Mouse (Mus musculus): ENCODE results near the gene Mms19. TPM values are rescaled to one million over a fixed set of nuclear protein-coding genes. Genes with fewer than 3 reads are reported as not detected.
"Not testable (repeated sequence)": the region's sequence is repeated elsewhere in the genome, so short reads cannot be mapped to it uniquely, and the experiment has no call there.

The Mms19 gene
- polyA plus RNA-seq, 1 experiment: 83.9 TPM

GRCm38 (mm10) chr19:41916853-41917252 lies 64.1 kb downstream of the Mms19 start:
- Histone ChIP-seq H3K4me1 (ENCODE audit: control insufficient read depth, insufficient read depth, low read length) (no peaks in the 10 kb centered on the region), H3K4me3 (ENCODE audit: low read depth, low read length) (no peak overlapping the region), H3K36me3 (ENCODE audit: control insufficient read depth, insufficient read depth, low read length, poor library complexity, severe bottlenecking) (peaks cover 50% of the 10 kb centered on the region), H3K9ac (ENCODE audit: low read depth, poor library complexity, severe bottlenecking) (no peak overlapping the region), H3K27ac (ENCODE audit: insufficient read depth, low read length) (no peak overlapping the region), H3K27me3 (ENCODE audit: control insufficient read depth, insufficient read depth, low read length, poor library complexity, severe bottlenecking) (no peaks in the 10 kb centered on the region), H3K9me3 (replicated peaks; ENCODE audit: control insufficient read depth, insufficient read depth, low read length, poor library complexity, severe bottlenecking) (no peaks in the 10 kb centered on the region)
- TF ChIP-seq POLR2A (IDR thresholded peaks at IDR 0.05; ENCODE audit: insufficient read depth, low read length) (no peak), EP300 (IDR thresholded peaks at IDR 0.05; ENCODE audit: insufficient read depth, low read depth, low read length) (no peak), CTCF (IDR thresholded peaks at IDR 0.05; ENCODE audit: low read depth, low read length) (no peak)

GRCm38 (mm10) chr19:41915294-41915693 lies 65.7 kb downstream of the Mms19 start:
- Histone ChIP-seq H3K27me3 (ENCODE audit: control insufficient read depth, insufficient read depth, low read length, poor library complexity, severe bottlenecking) (no peaks in the 10 kb centered on the region), H3K27ac (ENCODE audit: insufficient read depth, low read length) (no peak overlapping the region), H3K9ac (ENCODE audit: low read depth, poor library complexity, severe bottlenecking) (no peak overlapping the region), H3K36me3 (ENCODE audit: control insufficient read depth, insufficient read depth, low read length, poor library complexity, severe bottlenecking) (peaks cover 50% of the 10 kb centered on the region), H3K9me3 (replicated peaks; ENCODE audit: control insufficient read depth, insufficient read depth, low read length, poor library complexity, severe bottlenecking) (no peaks in the 10 kb centered on the region), H3K4me1 (ENCODE audit: control insufficient read depth, insufficient read depth, low read length) (no peaks in the 10 kb centered on the region), H3K4me3 (ENCODE audit: low read depth, low read length) (no peak overlapping the region)
- TF ChIP-seq POLR2A (IDR thresholded peaks at IDR 0.05; ENCODE audit: insufficient read depth, low read length) (no peak), CTCF (IDR thresholded peaks at IDR 0.05; ENCODE audit: low read depth, low read length) (no peak), EP300 (IDR thresholded peaks at IDR 0.05; ENCODE audit: insufficient read depth, low read depth, low read length) (no peak)

- H3K36me3 ChIP-seq (ENCODE audit: control insufficient read depth, insufficient read depth, low read length, poor library complexity, severe bottlenecking): peaks cover 45% of the 10 kb centered on the region
Measured at GRCm38 (mm10) chr19:41914592-41914882, 66.4 kb downstream of the Mms19 start.

GRCm38 (mm10) chr19:41913774-41914591 lies 67.0 kb downstream of the Mms19 start:
- H3K9ac ChIP-seq (ENCODE audit: low read depth, poor library complexity, severe bottlenecking): peak overlapping the region; percentile 90
- peaks cover 40% of the 10 kb centered on the region for H3K36me3 ChIP-seq (ENCODE audit: control insufficient read depth, insufficient read depth, low read length, poor library complexity, severe bottlenecking)
- TF ChIP-seq EP300 (IDR thresholded peaks at IDR 0.05; ENCODE audit: insufficient read depth, low read depth, low read length) (no peak), CTCF (IDR thresholded peaks at IDR 0.05; ENCODE audit: low read depth, low read length) (no peak), POLR2A (IDR thresholded peaks at IDR 0.05; ENCODE audit: insufficient read depth, low read length) (no peak)
- H3K4me3 ChIP-seq (ENCODE audit: low read depth, low read length): peak overlapping the region; percentile 86
- no peaks in the 10 kb centered on the region for H3K9me3 ChIP-seq (replicated peaks; ENCODE audit: control insufficient read depth, insufficient read depth, low read length, poor library complexity, severe bottlenecking)
- no peak overlapping the region for H3K27ac ChIP-seq (ENCODE audit: insufficient read depth, low read length)
- no peaks in the 10 kb centered on the region for H3K27me3 ChIP-seq (ENCODE audit: control insufficient read depth, insufficient read depth, low read length, poor library complexity, severe bottlenecking)
- H3K4me1 ChIP-seq (ENCODE audit: control insufficient read depth, insufficient read depth, low read length): no peaks in the 10 kb centered on the region

More at GRCm38 (mm10) chr19:41914592-41914882, 66.4 kb downstream of the Mms19 start:
- not testable (repeated sequence) for H3K27me3 ChIP-seq (ENCODE audit: control insufficient read depth, insufficient read depth, low read length, poor library complexity, severe bottlenecking); H3K27ac ChIP-seq (ENCODE audit: insufficient read depth, low read length); H3K4me3 ChIP-seq (ENCODE audit: low read depth, low read length); H3K9ac ChIP-seq (ENCODE audit: low read depth, poor library complexity, severe bottlenecking); H3K9me3 ChIP-seq (replicated peaks; ENCODE audit: control insufficient read depth, insufficient read depth, low read length, poor library complexity, severe bottlenecking); H3K4me1 ChIP-seq (ENCODE audit: control insufficient read depth, insufficient read depth, low read length)

GRCm38 (mm10) chr19:41912121-41913080 lies 68.6 kb downstream of the Mms19 start:
- H3K27ac ChIP-seq (ENCODE audit: insufficient read depth, low read length): peak overlapping the region; percentile 48
- peak overlapping the region; percentile 86 for H3K4me3 ChIP-seq (ENCODE audit: low read depth, low read length)
- no peaks in the 10 kb centered on the region for H3K4me1 ChIP-seq (ENCODE audit: control insufficient read depth, insufficient read depth, low read length)
- no peaks in the 10 kb centered on the region for H3K9me3 ChIP-seq (replicated peaks; ENCODE audit: control insufficient read depth, insufficient read depth, low read length, poor library complexity, severe bottlenecking)
- H3K9ac ChIP-seq (ENCODE audit: low read depth, poor library complexity, severe bottlenecking): peak overlapping the region; percentile 90
- no peak for TF ChIP-seq EP300 (IDR thresholded peaks at IDR 0.05; ENCODE audit: insufficient read depth, low read depth, low read length)
- TF ChIP-seq POLR2A (IDR thresholded peaks at IDR 0.05; ENCODE audit: insufficient read depth, low read length): no peak
- no peak for TF ChIP-seq CTCF (IDR thresholded peaks at IDR 0.05; ENCODE audit: low read depth, low read length)
- peaks cover 33% of the 10 kb centered on the region for H3K36me3 ChIP-seq (ENCODE audit: control insufficient read depth, insufficient read depth, low read length, poor library complexity, severe bottlenecking)
- no peaks in the 10 kb centered on the region for H3K27me3 ChIP-seq (ENCODE audit: control insufficient read depth, insufficient read depth, low read length, poor library complexity, severe bottlenecking)
